Mouse (Mus musculus): ENCODE measurements around the gene Mfsd6l. TPM values are rescaled to one million over a fixed set of nuclear protein-coding genes. Genes with fewer than 3 reads are reported as not detected.

Mfsd6l gene
- polyA plus RNA-seq, 1 experiment = 0.05 TPM

DNA sequence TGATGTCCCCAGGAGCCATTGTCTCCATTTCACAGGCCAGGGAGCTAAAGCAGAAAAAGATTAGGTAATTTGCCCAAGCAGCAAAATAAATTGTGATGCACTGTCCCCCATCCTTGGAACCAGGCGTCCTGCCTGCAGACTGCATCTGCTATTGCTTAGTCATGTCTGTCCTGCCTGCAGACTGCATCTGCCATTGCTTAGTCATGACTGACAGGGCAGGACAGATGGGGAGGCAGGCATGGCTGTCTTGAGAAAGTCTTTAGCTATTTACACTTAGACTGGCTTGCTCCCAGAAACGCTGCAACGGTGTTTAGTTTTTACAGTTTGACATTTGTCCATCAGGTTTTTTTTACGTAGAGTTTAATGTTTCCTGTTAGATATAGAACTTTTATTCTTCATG is 19.5 kb upstream of the Mfsd6l start:
- Histone ChIP-seq H3K4me1 (ENCODE audit: control insufficient read depth, insufficient read depth, low read length) (no peaks in the 10 kb centered on the region; the same call in 1 of the 2 replicates), H3K27me3 (ENCODE audit: control insufficient read depth, insufficient read depth, low read length) (no peaks in the 10 kb centered on the region), H3K4me3 (replicated peaks; ENCODE audit: insufficient read depth, low read depth, low read length) (no peak overlapping the region), H3K27ac (ENCODE audit: insufficient read depth, low read length) (no peak overlapping the region)
- no peak for TF ChIP-seq CTCF (IDR thresholded peaks at IDR 0.05; ENCODE audit: borderline replicate concordance, insufficient read depth, low read depth, low read length)
- no peak for TF ChIP-seq POLR2A (IDR thresholded peaks at IDR 0.05; ENCODE audit: borderline replicate concordance, insufficient read depth, low read length)
- 43% methylated on average over 4 of the region's 4 CpGs for WGBS
- DNase-seq = peak in 1 of 2 experiments; percentile 23

DNA sequence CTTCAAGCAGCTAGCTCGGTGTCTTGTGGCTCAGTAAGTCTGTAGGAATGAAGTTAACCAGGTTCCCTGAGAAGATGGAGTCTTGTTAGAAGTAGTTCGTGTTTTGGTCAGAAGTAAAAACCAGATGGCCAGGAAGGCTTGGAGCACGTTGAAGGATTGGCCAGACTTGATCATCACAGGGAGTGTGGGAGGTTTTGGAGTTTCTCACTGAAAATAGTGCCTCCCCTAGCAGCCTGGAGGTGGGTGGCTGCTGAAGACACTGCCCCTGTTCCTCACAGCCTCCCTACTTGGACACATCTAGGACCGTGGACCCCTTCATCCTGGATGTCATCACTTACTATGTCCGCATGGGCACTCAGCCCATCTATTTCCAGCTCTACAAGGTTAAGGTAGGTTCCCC is 16.4 kb upstream of the Mfsd6l start:
- Histone ChIP-seq H3K4me1 (ENCODE audit: control insufficient read depth, insufficient read depth, low read length) (no peaks in the 10 kb centered on the region; the same call in 1 of the 2 replicates), H3K4me3 (replicated peaks; ENCODE audit: insufficient read depth, low read depth, low read length) (no peak overlapping the region), H3K27me3 (ENCODE audit: control insufficient read depth, insufficient read depth, low read length) (no peaks in the 10 kb centered on the region), H3K27ac (ENCODE audit: insufficient read depth, low read length) (no peak overlapping the region)
- no peak for TF ChIP-seq CTCF (IDR thresholded peaks at IDR 0.05; ENCODE audit: borderline replicate concordance, insufficient read depth, low read depth, low read length)
- TF ChIP-seq POLR2A (IDR thresholded peaks at IDR 0.05; ENCODE audit: borderline replicate concordance, insufficient read depth, low read length) = no peak
- DNase-seq = no peak
- 59% methylated on average over 5 of the region's 5 CpGs for WGBS

DNA sequence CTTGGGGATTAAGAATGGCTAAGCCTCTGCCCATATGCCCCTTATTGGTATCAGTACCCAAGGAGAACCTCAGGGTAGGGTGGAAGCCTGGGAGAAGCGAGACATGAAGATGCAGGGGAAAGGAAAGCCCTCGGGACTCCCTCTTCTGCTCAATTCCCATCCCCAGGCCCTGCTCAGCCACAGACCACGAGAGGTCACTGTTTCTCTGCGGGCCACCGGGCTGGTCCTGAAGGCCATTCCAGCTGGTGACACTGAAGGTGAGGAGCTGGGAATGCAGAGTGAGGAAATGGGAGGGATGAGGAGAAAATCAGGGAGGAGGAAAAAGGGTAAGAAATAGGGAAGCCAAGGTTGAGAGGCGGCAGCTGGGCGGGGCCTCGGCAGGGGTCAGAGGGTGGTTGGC is 11.4 kb upstream of the Mfsd6l start:
- WGBS = 18% methylated on average over 8 of the region's 8 CpGs
- Histone ChIP-seq H3K27me3 (ENCODE audit: control insufficient read depth, insufficient read depth, low read length) (no peaks in the 10 kb centered on the region), H3K27ac (ENCODE audit: insufficient read depth, low read length) (no peak overlapping the region), H3K4me1 (ENCODE audit: control insufficient read depth, insufficient read depth, low read length) (no peaks in the 10 kb centered on the region), H3K4me3 (replicated peaks; ENCODE audit: insufficient read depth, low read depth, low read length) (no peak overlapping the region)
- DNase-seq = peak; percentile 31 to 42
- TF ChIP-seq POLR2A (IDR thresholded peaks at IDR 0.05; ENCODE audit: borderline replicate concordance, insufficient read depth, low read length) = no peak
- peak; percentile 77 for TF ChIP-seq CTCF (IDR thresholded peaks at IDR 0.05; ENCODE audit: borderline replicate concordance, insufficient read depth, low read depth, low read length)

DNA sequence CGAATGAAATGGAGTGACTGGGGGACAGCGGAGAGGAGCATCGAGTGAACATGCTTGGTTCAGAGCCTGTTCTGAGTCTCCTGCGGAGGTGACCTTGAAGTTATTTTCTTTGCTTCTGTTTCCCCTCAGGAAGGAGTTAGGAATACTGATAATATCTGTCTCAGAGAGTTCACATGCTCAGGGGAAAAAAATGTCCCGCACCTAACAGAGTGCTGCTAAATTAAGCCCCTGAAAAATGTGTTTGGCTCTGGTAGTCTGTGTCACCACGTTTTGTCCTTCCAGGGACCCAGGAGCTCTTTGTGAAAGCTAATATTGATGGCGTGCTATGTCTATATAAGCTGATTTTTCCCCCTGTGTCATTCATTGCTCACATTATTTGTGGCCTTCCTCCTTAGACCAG is 10.8 kb upstream of the Mfsd6l start:
- no peak for TF ChIP-seq POLR2A (IDR thresholded peaks at IDR 0.05; ENCODE audit: borderline replicate concordance, insufficient read depth, low read length)
- no peak for TF ChIP-seq CTCF (IDR thresholded peaks at IDR 0.05; ENCODE audit: borderline replicate concordance, insufficient read depth, low read depth, low read length)
- H3K4me1 ChIP-seq (ENCODE audit: control insufficient read depth, insufficient read depth, low read length) = no peaks in the 10 kb centered on the region
- no peak for DNase-seq
- 59% methylated on average over 7 of the region's 7 CpGs for WGBS
- H3K27me3 ChIP-seq (ENCODE audit: control insufficient read depth, insufficient read depth, low read length) = no peaks in the 10 kb centered on the region
- H3K4me3 ChIP-seq (replicated peaks; ENCODE audit: insufficient read depth, low read depth, low read length) = no peak overlapping the region
- H3K27ac ChIP-seq (ENCODE audit: insufficient read depth, low read length) = no peak overlapping the region

DNA sequence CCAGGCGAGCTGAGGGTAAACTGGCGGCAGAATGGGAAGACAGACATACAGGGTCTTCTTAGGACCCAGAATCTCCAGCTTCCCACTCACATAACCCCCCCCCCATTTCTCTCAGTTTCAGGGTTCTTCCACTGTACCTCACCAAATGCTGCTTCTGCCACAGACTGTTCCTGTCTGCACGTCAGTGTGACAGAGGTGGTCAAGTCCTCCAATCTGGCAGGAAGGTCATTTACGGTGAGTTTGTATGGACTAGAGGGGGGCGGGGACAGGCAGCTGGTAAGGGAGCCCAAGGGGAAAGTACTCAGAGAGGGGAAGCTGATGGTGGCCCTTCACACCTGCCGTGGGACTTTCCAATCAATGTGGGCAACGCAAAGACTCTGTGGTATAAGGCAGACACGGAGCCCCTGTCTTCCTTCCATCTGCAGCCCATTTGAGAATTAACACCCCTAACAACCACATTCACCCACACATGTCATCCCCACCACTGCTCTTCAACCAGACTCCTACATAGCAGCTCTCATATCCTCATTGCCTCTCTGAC is 10.2 kb upstream of the Mfsd6l start:
- DNase-seq = no peak
- TF ChIP-seq CTCF (IDR thresholded peaks at IDR 0.05; ENCODE audit: borderline replicate concordance, insufficient read depth, low read depth, low read length) (no peak), POLR2A (IDR thresholded peaks at IDR 0.05; ENCODE audit: borderline replicate concordance, insufficient read depth, low read length) (no peak)
- WGBS = 88% methylated on average over 8 of the region's 8 CpGs
- H3K4me1 ChIP-seq (ENCODE audit: control insufficient read depth, insufficient read depth, low read length) = no peaks in the 10 kb centered on the region
- no peak overlapping the region for H3K27ac ChIP-seq (ENCODE audit: insufficient read depth, low read length)
- no peaks in the 10 kb centered on the region for H3K27me3 ChIP-seq (ENCODE audit: control insufficient read depth, insufficient read depth, low read length)
- H3K4me3 ChIP-seq (replicated peaks; ENCODE audit: insufficient read depth, low read depth, low read length) = no peak overlapping the region

DNA sequence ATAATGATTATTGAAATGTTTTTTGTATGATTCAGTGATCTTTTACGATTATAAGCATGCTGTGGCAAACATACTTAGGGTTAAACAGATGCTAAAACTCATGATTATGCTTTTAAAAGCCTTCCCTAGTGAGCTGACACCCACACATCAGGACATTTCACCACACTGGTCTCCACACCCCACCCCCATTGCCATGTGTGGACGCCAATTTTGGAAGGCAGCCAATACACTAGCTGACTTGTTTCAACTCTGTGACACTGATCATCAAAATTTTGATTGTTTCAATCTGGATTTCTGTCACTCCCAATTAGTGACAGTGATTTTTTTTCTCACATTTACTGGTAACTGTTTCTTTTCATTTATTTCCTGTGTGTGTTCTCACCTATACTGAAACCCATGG is 8.5 kb upstream of the Mfsd6l start:
- no peaks in the 10 kb centered on the region for H3K27me3 ChIP-seq (ENCODE audit: control insufficient read depth, insufficient read depth, low read length)
- TF ChIP-seq POLR2A (IDR thresholded peaks at IDR 0.05; ENCODE audit: borderline replicate concordance, insufficient read depth, low read length) (no peak), CTCF (IDR thresholded peaks at IDR 0.05; ENCODE audit: borderline replicate concordance, insufficient read depth, low read depth, low read length) (no peak)
- no peak overlapping the region for H3K27ac ChIP-seq (ENCODE audit: insufficient read depth, low read length)
- H3K4me1 ChIP-seq (ENCODE audit: control insufficient read depth, insufficient read depth, low read length) = no peaks in the 10 kb centered on the region
- no peak for DNase-seq
- H3K4me3 ChIP-seq (replicated peaks; ENCODE audit: insufficient read depth, low read depth, low read length) = no peak overlapping the region
- WGBS = 55% methylated on average over 2 of the region's 2 CpGs

DNA sequence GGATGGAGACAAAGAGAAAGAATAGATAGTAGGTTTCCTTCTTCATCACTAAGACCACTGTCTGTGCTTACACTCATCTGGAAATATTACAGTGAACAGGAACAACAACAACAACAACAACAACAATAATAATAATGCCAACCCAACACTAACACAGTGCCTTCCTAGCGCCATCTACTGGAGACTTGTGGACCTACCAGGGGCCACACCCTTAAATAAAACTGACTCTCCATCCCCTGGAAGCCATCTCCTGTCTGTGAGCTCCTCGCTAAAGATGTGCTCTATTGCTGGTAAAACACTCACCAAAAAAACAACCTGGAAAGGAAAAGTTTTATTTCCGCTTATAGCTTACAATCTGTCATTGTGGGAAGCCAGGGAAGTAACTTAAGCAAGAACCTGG is 6.4 kb upstream of the Mfsd6l start:
- no peak for DNase-seq
- H3K4me1 ChIP-seq (ENCODE audit: control insufficient read depth, insufficient read depth, low read length) = no peaks in the 10 kb centered on the region
- no peak overlapping the region for H3K4me3 ChIP-seq (replicated peaks; ENCODE audit: insufficient read depth, low read depth, low read length)
- H3K27me3 ChIP-seq (ENCODE audit: control insufficient read depth, insufficient read depth, low read length) = no peaks in the 10 kb centered on the region
- WGBS = 62% methylated on average over 3 of the region's 3 CpGs
- no peak overlapping the region for H3K27ac ChIP-seq (ENCODE audit: insufficient read depth, low read length)
- no peak for TF ChIP-seq POLR2A (IDR thresholded peaks at IDR 0.05; ENCODE audit: borderline replicate concordance, insufficient read depth, low read length)
- peak; percentile 26; the same call in 1 of the 2 replicates for TF ChIP-seq CTCF (IDR thresholded peaks at IDR 0.05; ENCODE audit: borderline replicate concordance, insufficient read depth, low read depth, low read length)

DNA sequence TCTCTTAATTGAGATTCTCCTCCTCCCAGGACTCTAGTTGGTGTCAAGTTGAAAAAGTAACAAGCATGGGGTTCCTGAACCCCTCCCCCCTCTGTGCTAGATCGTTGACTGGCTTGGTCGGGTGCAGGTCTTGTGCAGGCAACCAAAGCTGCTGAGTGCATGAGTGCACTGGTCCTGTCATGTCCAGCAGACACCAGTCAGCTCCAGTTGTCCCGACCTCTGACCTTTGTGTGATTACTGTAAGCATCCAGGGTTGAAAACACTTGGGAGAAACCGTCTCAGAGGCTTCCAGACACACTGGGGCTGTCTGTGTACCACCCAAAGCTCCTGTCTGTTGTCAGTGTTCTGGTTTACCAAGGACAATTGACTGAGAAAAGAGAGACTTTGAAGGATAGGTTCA is 5.6 kb upstream of the Mfsd6l start:
- 68% methylated on average over 4 of the region's 4 CpGs for WGBS
- no peak for DNase-seq
- Histone ChIP-seq H3K4me3 (replicated peaks; ENCODE audit: insufficient read depth, low read depth, low read length) (no peak overlapping the region), H3K4me1 (ENCODE audit: control insufficient read depth, insufficient read depth, low read length) (no peaks in the 10 kb centered on the region), H3K27me3 (ENCODE audit: control insufficient read depth, insufficient read depth, low read length) (no peaks in the 10 kb centered on the region), H3K27ac (ENCODE audit: insufficient read depth, low read length) (no peak overlapping the region)
- no peak for TF ChIP-seq POLR2A (IDR thresholded peaks at IDR 0.05; ENCODE audit: borderline replicate concordance, insufficient read depth, low read length)
- no peak for TF ChIP-seq CTCF (IDR thresholded peaks at IDR 0.05; ENCODE audit: borderline replicate concordance, insufficient read depth, low read depth, low read length)
